Mouse (Mus musculus) adrenal gland, postnatal 36 days (tissue): ENCODE data around the gene Cyp2c69. TPM values are rescaled to one million over a fixed set of nuclear protein-coding genes. Genes with fewer than 3 reads are reported as not detected.
"Not testable (repeated sequence)": the region's sequence is repeated elsewhere in the genome, so short reads cannot be mapped to it uniquely, and the experiment has no call there.

Experiments used
- DNase-seq, 2 experiments: peaks; one replicate each; pipeline ENCODE4 v3.0.0; 2021; ENCODE audit warnings: mixed read lengths in 1 of 2
- long read RNA-seq, 2 experiments: library from polyadenylated mRNA; stranded (forward); transcript quantifications; one replicate each; pipeline ENCODE4 v2.0.0; 2021; ENCODE audit warnings: borderline sequencing depth in 2 of 2
- total RNA-seq, 2 experiments: library from RNA; stranded (reverse); gene quantifications; 2 replicates each; pipeline ENCODE4 v1.2.3; 2021

The Cyp2c69 gene
- not detected for total RNA-seq
- long read RNA-seq, experiment 1, result 0 reads
- long read RNA-seq, experiment 2, result 0 reads

DNA sequence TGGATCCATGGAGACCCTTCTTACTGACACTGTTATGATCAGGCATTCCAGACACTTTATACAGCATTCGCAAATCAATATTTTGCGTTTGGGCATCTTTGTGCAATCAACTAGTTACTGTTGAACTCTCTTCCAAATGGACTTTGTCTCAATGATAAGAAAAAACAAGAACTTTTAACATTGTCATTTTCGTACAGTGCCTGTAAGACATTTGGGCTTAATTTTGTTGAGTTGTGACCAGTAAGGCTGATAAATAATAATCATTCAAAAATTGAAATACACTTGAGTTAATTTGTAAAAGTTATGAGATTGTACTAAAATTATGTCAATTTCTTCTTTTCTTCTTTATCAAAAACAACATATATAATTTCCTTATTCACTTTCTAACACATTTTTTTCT lies at the start of gene Cyp2c69:
Gene Cyp2c69 (minus strand): TSS at position 101 of the 400 bp plus-strand sequence.
- DNase-seq, result not testable (repeated sequence)

DNA sequence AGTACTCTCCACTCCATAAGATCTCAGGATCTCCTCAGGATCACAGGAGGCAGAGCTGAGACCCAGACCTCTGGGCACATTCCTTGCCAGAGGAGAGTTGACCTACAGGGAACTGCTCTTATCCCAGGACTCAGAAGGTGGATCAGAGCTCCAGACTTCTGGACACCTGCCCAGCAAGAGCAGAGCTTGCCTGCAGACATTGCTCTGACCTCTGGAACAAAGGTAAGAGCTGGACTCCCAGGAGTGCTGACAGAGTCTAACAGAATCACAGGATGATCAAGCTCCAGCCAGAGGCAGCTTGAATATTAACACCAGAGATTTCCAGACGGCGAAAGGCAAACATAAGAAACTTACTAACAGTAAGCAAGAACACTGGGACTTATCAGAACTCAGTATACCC lies 48.8 kb upstream of the Cyp2c69 start:
- no peak for DNase-seq

DNA sequence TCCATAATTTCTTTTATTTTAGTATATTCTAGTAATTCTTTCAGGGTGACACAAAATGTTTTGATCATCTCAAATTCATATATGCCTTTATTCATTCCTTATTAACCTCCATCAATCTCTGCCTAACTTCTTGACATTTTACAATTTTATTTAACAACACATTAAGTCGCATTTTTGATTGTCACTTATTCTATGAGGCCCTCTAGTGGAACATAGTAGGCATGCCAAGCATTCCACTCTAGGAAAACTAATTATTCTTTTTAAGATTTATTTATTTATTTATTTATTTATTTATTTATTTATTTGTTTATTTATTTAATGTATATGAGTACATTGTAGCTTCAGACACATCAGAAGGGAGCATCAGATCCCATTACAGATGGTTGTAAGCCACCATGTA lies 43.4 kb upstream of the Cyp2c69 start:
- DNase-seq, result no peak

DNA sequence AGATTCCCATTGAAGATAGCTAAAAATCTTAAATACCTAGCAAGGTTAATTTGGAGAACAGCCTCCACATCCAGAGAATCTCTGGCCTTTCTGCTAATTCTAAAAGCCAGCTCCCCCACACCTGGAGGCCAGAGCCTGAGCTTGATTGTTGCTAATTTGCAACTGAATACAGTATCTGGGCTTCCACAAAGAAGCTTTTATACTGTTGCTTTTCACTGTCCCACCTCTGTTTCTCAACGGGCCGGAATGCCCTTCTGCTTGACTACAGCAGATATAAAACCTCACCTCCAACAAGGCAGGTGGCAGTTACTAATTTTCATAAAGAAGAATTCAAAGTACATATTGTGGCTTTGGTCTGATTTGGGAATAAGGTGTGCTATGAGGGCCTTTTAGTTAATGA lies 15.1 kb upstream of the Cyp2c69 start:
- no peak for DNase-seq

DNA sequence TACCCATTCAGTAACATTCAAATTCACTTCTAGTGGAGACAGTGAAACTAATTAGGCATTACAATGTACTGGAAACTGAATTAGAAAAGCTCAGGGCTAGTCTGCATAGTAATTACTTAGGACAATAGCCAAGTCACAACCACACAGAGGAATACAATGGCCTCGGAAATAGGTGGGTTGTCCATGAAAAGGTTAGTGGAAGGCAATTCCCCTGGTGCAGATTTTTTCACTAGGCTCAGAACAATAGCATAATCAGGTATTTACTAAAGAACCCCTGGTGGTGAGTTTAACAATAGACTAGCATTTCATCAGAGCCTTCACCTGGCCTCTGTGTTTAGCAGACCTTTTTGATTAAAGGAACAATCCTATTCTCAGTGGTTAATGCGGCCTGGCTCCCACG lies 3.5 kb upstream of the Cyp2c69 start:
- not testable (repeated sequence) for DNase-seq

DNA sequence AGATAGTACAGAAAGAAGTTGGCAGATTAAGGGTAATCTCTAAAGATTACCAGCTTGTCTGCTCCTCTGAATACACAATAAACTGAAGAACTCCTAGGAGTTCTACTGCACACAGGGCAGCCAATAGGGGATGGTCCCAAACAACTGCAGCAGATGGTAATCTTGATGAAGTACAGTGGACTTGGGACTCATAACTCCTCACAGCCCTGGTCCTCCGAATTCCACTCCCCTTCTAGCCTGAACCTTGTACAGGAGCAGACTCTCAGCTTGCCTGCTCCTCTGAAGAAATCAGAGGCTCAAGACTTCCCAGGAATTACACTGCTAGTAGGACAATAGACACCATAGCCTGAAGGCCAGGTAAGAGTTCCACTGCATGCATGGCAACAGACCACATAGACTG lies 20.5 kb downstream of the Cyp2c69 start:
- DNase-seq, result no peak

DNA sequence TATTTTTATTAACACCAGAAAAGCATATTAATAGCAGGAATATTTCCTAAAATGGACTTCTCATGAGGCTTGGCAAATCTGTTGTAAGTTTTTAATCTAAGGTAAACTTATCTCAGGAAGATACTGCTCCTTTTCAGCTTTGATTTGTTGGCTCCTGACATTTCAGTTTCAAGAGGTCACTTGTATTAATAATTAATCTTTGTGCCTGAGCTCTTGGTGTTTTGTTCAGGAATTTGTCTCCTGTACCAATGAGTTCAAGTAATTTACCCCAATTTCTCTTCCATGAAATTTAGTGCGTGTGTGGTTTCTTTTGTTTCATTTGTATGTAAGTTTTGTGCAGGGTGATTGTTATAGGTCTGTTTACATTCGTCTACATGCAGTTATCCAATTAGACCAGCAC lies 65.7 kb downstream of the Cyp2c69 start:
- not testable (repeated sequence) for DNase-seq

DNA sequence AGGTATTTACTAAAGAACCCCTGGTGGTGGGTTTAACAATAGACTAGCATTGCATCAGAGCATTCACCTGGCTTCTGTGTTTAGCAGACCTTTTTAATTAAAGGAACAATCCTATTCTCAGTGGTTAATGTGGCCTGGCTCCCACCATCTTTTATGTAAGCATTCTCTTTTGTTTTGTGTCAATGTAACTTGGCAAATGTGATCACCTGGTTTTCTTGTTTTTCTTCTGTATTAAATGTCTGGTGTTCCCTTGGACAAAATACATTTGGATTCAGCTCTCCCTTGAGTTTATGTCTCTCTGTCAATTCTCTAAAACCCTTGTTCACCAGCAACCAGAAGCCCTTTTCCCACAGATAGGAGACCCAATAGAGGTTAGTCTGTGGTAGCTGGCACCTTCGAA lies 70.2 kb downstream of the Cyp2c69 start:
- not testable (repeated sequence) for DNase-seq

DNA sequence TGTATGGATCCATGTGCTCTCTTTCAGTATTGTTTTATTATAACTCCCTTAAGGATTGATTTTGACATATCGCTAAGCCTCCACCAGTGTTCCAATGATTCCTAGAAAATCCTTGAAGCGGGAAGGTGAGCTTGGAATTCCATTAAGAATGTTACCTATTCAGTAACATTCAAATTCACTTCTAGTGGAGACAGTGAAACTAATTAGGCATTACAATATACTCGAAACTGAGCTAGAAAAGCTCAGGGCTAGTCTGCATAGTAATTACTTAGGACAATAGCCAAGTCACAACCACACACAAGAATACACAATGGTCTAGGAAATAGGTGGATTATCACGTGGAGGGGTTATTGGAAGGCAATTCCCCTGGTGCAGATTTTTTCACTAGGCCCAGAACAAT lies 70.6 kb downstream of the Cyp2c69 start:
- not testable (repeated sequence) for DNase-seq

DNA sequence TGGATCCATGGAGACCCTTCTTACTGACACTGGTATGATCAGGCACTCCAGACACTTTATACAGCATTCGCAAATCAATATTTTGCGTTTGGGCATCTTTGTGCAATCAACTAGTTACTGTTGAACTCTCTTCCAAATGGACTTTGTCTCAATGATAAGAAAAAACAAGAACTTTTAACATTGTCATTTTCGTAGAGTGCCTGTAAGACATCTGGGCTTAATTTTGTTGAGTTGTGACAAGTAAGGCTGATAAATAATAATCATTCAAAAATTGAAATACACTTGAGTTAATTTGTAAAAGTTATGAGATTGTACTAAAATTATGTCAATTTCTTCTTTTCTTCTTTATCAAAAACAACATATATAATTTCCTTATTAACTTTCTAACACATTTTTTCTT lies 73.9 kb downstream of the Cyp2c69 start, which contains the start of gene Cyp2c40:
Gene Cyp2c40 (minus strand): TSS at position 101 of the 400 bp plus-strand sequence.
- DNase-seq, result not testable (repeated sequence)

Other genes starting within 250 kb of the Cyp2c69 start
- gene Cyp2c67, start 237.7 kb downstream of the Cyp2c69 start, total RNA-seq, result under 1 TPM in 1 of 2 experiments, not detected in 1; 0.23 TPM
- gene Cyp2c68, start 145.7 kb downstream of the Cyp2c69 start, total RNA-seq, result under 1 TPM in 1 of 2 experiments, not detected in 1; 0.20 TPM
- not detected for gene Cyp2c40, start 74.0 kb downstream of the Cyp2c69 start, total RNA-seq
- gene Cyp2c37, start 105.6 kb upstream of the Cyp2c69 start, total RNA-seq, result under 1 TPM in 1 of 2 experiments, not detected in 1; 0.17 TPM
- not detected for gene Cyp2c54, start 187.0 kb upstream of the Cyp2c69 start, total RNA-seq
- under 1 TPM in 1 of 2 experiments, not detected in 1; 0.43 TPM for gene Cyp2c50, start 202.9 kb upstream of the Cyp2c69 start, total RNA-seq